Comparison of ENCODE assay signal across 7 mouse cellular contexts in genomic region chr5:3439386-3439785, GRCm38 (mm10).
A peak's percentile ranks its signal among the peaks of the same experiment; 100 is the strongest.
DNase-seq lines count a peak whose midpoint lies in the region; ATAC-seq and TF ChIP-seq lines count a peak whose summit lies in the region.
"Not testable (repeated sequence)": the region's sequence is repeated elsewhere in the genome, so short reads cannot be mapped to it uniquely, and the experiment has no call there.

No protein-coding gene starts in this region.

- DNase-seq in 416B (ENCODE audit: low read depth) = peak; percentile 55
- peak; percentile 84 for DNase-seq in liver, adult 2 months (ENCODE audit: extremely low read depth, low read depth, low spot score)
- not testable (repeated sequence) for DNase-seq in liver, postnatal 0 days

- TF ChIP-seq CTCF in intestine, postnatal 0 days (IDR thresholded peaks at IDR 0.05; ENCODE audit: low read depth); liver, adult 2 months (IDR thresholded peaks at IDR 0.05; ENCODE audit: low read depth, low read length); liver, postnatal 0 days (IDR thresholded peaks at IDR 0.05; ENCODE audit: low read depth): not testable (repeated sequence)

- H3K9me3 ChIP-seq in intestine, postnatal 0 days (ENCODE audit: control insufficient read depth); liver, embryonic 15.5 days (replicated peaks); liver, postnatal 0 days (ENCODE audit: low read length): not testable (repeated sequence)

- WGBS in intestine, postnatal 0 days = 55% methylated on average over 6 of the region's 6 CpGs
- 16% methylated on average over 6 of the region's 6 CpGs for WGBS in liver, adult 2 months
- WGBS in liver, embryonic 15.5 days (ENCODE audit: insufficient replicate concordance) = 60% methylated on average over 6 of the region's 6 CpGs
- WGBS in liver, postnatal 0 days (ENCODE audit: insufficient replicate concordance) = 55% methylated on average over 6 of the region's 6 CpGs

- H3K79me2 ChIP-seq in liver, adult 2 months (ENCODE audit: control insufficient read depth, insufficient read depth, low read length) = not testable (repeated sequence)

- not testable (repeated sequence) for H3K9ac ChIP-seq in intestine, postnatal 0 days (ENCODE audit: low read depth, low read length); liver, adult 2 months (ENCODE audit: low read depth, low read length); liver, embryonic 15.5 days; liver, postnatal 0 days (replicated peaks)

- H3K4me3 ChIP-seq in intestine, postnatal 0 days (ENCODE audit: low read depth, low read length); liver, adult 2 months (ENCODE audit: insufficient read depth, low read depth, low read length); liver, embryonic 15.5 days (replicated peaks); liver, postnatal 0 days (ENCODE audit: low read depth, low read length): not testable (repeated sequence)

- H3K27ac ChIP-seq in intestine, postnatal 0 days (ENCODE audit: low read depth, low read length) = not testable (repeated sequence)
- peak overlapping the region; percentile 60 for H3K27ac ChIP-seq in liver, adult 2 months (replicated peaks; ENCODE audit: insufficient read depth, low read depth, low read length)
- H3K27ac ChIP-seq in liver, embryonic 15.5 days (replicated peaks) = peak overlapping the region; percentile 41; the same call in 1 of the 2 replicates
- 0 out of 2 replicates have a peak overlapping the region, but pooled peaks have one; percentile 51 for H3K27ac ChIP-seq in liver, postnatal 0 days (ENCODE audit: low read depth)

- H3K27me3 ChIP-seq in intestine, postnatal 0 days (replicated peaks; ENCODE audit: control insufficient read depth, insufficient read depth, low read length); liver, adult 2 months (ENCODE audit: control insufficient read depth, insufficient read depth, low read length); liver, embryonic 15.5 days; liver, postnatal 0 days (ENCODE audit: insufficient read depth, low read length): not testable (repeated sequence)

- H3K36me3 ChIP-seq in intestine, postnatal 0 days (ENCODE audit: control insufficient read depth, insufficient read depth); liver, adult 2 months (ENCODE audit: control insufficient read depth, insufficient read depth, low read length); liver, embryonic 15.5 days (replicated peaks); liver, postnatal 0 days (replicated peaks; ENCODE audit: insufficient read depth, low read length): not testable (repeated sequence)

- ATAC-seq in granulocyte monocyte progenitor cell, adult 5-6 weeks (replicated peaks; ENCODE audit: poor library complexity, severe bottlenecking) = peak; percentile 98
- ATAC-seq in intestine, postnatal 0 days = peak; percentile 53; the same call in 1 of the 2 replicates
- ATAC-seq in liver, embryonic 15.5 days (ENCODE audit: insufficient read depth) = peak; percentile 52; the same call in 1 of the 2 replicates
- ATAC-seq in liver, postnatal 0 days = peak; percentile 93
- ATAC-seq in megakaryocyte progenitor cell, adult 5-6 weeks (replicated peaks; ENCODE audit: poor library complexity) = peak; percentile 94

- not testable (repeated sequence) for TF ChIP-seq POLR2A in liver, adult 2 months (IDR thresholded peaks at IDR 0.05; ENCODE audit: extremely low read depth, insufficient read depth, low read length)

- not testable (repeated sequence) for H3K4me2 ChIP-seq in intestine, postnatal 0 days (replicated peaks; ENCODE audit: low read depth); liver, embryonic 15.5 days; liver, postnatal 0 days (ENCODE audit: low read depth, low read length)

- TF ChIP-seq EP300 in liver, postnatal 0 days (IDR thresholded peaks at IDR 0.05; ENCODE audit: low read depth) = not testable (repeated sequence)

- H3K4me1 ChIP-seq in intestine, postnatal 0 days (replicated peaks; ENCODE audit: control insufficient read depth, insufficient read depth, low read length); liver, adult 2 months (ENCODE audit: control insufficient read depth, insufficient read depth, low read length); liver, embryonic 15.5 days (replicated peaks); liver, postnatal 0 days (ENCODE audit: insufficient read depth): not testable (repeated sequence)
